Mouse (Mus musculus): ENCODE measurements at regions not wholly inside any gene's neighbourhood (a gene's known extent, or its start where the extent isn't known, plus 50 kb on each side); places are given as distances from the start of the nearest gene placed in this dataset.

GRCm38 (mm10) chr11:31282136-31282535 is 87.7 kb downstream of the Stc2 start:
- no peak for DNase-seq (ENCODE audit: low read depth, low spot score)

GRCm38 (mm10) chr11:31248467-31248866 is 66.2 kb upstream of the Gm17332 start:
- peak; percentile 90 for DNase-seq (ENCODE audit: low read depth, low spot score)
